Mouse (Mus musculus) spleen, adult 12 weeks (tissue): ENCODE results near the gene Cst7.
"Not testable (repeated sequence)": the region's sequence is repeated elsewhere in the genome, so short reads cannot be mapped to it uniquely, and the experiment has no call there.

Experiments
- DNase-seq: peaks from one replicate; pipeline ENCODE4 v3.0.0; 2022; ENCODE audit warnings: low spot score

Gene Cst7

GRCm38 (mm10) chr2:150569847-150570590, at the start of gene Cst7:
Gene Cst7, plus strand, starts transcription at chr2:150570415.
- DNase-seq = no peak

DNA sequence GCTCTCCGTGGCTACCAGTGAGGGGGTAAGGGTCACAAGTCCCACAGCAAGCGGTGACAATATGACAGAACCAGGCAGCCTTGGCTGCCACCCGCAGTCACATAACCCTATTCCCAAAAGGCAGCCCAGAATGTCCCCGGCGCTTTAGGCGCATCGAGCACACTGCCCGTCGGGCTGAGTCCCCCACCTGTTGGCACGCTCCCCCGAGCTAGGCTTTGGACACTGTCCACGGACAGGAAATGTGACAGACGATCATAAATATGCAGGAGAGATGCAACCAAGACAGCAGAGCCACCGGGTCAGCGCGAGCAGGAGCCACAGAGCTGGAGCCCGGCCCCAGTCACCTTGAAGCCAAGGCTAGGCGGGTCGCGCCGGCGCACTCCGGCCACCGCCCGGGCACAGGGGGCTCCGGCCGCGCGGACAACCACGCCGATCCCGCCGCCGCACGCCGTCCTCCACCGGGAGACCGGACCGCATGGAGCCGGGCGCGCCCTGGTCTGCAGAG, 44.5 kb upstream of the Cst7 start:
- DNase-seq = no peak

- not testable (repeated sequence) for DNase-seq
Observed at GRCm38 (mm10) chr2:150549576-150549975, 20.6 kb upstream of the Cst7 start.

DNA sequence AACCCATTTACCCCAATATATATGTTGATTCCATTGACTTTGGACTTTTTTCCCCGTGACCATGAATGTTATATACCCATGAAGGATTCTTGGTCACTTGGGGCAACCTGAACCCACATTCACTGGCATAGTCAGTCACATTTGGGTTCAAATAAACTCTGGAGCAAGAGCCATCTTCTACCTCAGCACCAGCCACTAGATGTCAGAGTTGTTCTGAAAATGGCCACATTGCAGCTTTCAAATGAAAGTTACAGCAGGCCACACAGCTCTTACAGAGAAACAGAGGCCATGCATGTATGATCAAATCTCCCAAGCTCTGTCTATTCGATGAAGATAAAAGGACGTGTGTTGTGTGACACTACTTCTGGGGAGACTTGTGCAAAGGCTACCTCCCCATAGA, 11.6 kb upstream of the Cst7 start:
- no peak for DNase-seq

DNA sequence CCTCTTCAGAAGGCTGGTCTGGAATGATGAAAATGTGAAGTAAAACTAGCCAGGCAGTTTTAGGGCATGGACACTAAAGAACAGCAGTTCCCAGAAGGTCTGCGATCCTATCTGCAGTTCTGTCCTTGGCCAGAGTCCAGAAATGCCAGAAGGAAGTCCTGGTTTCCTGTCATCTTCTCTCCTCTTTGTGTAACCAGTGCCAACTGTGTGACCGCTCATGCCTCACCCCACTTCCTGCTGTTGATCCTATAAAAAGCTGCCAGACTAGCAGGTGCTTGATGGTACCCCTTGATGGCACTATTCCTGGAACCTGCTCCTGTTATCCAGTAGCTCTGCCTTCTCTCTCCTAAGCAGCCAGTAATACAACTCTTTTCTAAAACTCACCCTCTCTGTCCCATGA, 3.2 kb upstream of the Cst7 start:
- DNase-seq = no peak

DNA sequence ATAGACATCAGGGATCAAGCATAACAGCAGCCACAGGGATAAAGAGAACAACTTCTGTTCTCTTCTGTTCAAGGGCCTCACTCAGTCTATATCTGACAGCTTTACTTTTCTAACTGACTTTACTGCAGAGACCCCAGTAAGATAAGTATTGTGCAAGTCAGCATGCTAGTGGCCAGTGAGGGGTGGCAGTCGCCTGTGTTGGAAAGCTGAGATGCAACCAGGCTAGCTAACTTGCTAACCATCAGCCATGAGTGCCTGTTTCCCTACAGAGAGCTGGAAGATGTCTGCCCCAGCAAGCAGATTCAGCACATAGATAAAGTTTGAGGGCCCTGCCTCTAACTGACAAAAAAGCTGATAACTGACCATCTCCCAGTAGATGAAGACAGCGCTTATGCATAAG, 546 bp downstream of the Cst7 start:
- DNase-seq = no peak

DNA sequence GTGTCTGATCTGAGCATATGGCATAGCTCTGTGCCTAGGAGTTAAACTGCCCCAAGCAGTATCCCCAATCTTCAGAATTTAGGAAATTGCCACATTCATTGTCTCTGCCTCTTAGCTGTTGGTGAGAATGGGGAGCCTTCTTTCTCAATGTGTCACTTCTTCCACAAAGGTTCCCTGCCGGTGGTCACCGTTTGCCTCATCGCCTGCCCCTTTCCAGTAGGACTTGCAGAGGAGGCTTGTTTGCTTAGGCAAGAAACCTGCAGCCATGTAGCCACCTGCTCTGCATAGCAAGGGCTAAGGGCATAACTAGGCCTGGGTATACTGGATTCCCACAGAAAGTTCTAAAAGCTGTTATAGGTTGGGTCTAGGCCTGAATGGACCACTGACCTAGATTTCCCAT, 2.2 kb downstream of the Cst7 start:
- DNase-seq = no peak

GRCm38 (mm10) chr2:150576256-150576655, 6.0 kb downstream of the Cst7 start:
- no peak for DNase-seq

GRCm38 (mm10) chr2:150578603-150579002, 8.4 kb downstream of the Cst7 start:
- DNase-seq = no peak

DNA sequence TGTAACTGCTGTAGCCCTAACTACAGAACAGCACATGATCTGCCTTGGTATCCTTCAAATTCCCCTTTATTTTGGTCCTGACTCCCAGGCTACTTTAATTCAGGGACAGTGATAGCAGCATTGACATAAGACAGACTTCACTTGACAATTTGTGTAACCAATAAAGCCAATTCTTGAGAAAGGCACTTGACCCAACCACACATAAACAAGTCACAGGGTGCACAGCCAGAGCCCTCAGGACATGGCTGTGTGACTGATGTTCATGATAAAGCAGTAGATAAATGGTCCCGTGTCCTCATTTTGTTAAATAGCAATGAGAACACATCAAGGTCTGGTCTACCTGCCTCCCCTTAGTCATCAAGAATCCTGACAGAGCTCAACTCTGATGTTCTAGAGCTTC, 9.4 kb downstream of the Cst7 start:
- no peak for DNase-seq

DNA sequence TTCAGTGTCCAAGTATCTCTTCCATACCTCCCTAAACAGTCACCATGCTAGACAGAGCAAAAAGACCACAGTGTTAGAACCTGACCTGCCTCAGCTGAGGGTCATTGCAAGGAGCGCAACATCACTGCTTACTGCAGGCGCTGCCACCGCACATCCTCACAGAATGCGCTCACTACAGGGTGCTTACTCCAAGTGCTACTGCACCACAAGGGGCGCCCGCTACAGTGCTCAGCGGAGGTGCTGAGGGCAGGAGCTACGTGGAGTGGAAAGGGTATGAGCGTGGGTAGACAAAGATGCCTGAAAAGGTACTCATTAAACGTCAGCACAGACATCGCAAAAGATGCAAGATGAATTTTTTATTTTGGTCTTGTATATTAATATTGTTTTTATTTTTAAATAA, 18.9 kb downstream of the Cst7 start:
- no peak for DNase-seq

DNA sequence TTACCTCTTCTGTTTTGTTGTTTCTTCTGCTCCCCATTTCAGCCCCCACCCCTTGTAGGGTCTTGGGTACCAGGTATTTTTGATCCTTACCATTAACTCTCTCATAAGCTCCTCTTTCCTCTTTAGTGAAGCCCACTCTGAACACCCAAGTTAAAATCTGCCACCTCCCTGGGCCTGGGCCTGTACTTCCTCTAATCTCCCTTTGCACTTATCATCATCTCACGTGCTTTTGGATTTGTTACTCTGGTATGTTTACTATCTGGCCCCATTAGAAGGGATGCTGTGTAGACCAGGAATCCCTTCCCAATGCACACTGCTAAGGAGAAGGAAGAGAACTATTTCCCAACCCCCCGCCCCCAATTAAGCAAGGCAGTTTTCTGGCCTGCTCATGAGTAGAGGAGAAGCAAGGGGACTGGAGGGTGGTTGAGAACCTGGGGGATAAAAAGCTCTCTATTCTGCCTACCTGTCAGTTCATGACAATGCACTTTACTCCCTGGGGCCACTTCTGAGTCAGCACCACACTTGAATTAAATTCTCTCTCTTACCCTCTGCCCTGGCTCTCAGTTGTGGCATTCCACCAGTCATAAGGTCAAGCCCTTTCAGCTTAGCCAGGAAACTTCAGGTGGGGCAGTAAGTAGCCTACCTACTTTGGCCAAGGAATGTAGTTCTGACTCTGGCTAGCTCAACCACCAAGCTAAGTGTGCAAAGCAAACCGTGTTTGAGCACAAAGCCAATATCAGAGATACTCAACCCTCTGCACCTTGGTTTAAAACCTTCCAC, 25.4 kb downstream of the Cst7 start:
- no peak for DNase-seq

DNA sequence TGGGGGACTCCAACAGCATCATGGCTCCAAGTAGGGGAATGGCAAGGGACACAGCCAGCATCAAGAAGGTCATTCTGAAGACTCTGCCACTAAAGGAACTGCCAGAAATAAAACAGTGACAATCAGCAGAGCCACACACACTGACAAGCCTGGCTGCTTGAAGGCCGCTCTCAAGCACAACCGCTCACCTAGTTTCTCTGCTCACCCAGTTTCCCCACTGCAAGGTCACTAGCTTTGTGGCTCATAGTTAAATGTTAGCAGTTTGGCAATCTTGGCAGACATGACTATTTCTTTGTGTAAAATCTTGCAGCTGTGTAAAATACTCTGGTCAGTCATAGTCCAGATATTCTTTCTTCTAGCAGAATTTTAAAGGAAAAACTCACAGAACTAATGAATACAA, 30.0 kb downstream of the Cst7 start:
- DNase-seq = no peak

DNA sequence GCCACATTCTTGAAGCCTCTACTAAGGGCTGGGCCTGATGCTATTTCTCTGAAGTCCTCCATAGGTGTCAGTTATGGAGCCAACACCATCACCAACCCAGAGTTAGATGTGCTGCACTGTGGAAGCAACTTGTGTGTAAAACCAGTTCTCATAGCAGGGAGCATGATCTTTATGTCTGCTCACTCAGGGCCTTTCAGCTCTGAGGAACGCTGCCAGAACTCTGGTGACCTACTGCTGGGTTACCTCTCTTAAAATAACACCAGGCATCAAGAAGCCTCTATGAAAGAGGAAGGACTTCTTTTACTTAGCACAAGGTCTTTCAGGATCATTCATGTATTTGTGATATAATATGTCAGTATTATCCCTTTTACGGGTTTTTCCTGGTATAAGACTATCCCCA, 32.0 kb downstream of the Cst7 start:
- DNase-seq = no peak

DNA sequence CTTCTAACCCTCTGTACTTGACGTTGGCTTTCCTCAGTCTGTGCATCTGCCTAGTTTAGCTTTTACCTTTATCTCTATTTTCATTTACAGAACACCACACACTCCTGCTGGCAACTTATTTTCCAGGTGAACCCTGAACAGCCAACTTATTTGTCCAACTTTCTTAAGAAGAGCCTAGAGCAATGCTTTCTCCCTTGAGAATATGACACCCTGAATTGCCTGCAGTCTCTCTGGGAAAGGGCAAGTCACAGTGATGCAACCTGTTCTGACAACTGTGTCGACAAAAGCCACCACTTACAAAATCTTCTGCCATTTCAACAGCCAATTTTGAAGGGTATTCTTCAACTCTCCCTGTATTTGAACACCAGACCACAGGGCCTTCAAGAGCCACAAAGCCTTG, 34.6 kb downstream of the Cst7 start:
- DNase-seq = no peak

DNA sequence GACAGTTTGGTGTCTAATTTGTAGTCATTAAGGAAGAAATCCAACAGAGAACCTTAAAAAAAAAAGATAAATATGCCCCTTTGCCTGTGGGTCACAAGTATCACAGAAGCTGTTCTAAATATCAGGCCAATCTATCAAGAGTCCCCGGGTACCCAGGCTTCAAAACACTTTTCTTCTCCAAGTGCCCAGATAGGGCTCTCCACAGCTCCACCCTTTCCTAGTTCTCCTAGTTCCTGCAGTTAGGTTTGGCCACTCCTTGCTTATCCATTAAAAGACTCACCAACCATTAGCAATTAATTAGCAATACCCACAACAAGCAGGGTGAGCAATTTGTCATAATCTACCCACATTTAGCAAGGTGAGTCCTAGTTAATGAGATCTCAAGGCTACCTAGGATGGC, 36.9 kb downstream of the Cst7 start:
- DNase-seq = no peak

DNA sequence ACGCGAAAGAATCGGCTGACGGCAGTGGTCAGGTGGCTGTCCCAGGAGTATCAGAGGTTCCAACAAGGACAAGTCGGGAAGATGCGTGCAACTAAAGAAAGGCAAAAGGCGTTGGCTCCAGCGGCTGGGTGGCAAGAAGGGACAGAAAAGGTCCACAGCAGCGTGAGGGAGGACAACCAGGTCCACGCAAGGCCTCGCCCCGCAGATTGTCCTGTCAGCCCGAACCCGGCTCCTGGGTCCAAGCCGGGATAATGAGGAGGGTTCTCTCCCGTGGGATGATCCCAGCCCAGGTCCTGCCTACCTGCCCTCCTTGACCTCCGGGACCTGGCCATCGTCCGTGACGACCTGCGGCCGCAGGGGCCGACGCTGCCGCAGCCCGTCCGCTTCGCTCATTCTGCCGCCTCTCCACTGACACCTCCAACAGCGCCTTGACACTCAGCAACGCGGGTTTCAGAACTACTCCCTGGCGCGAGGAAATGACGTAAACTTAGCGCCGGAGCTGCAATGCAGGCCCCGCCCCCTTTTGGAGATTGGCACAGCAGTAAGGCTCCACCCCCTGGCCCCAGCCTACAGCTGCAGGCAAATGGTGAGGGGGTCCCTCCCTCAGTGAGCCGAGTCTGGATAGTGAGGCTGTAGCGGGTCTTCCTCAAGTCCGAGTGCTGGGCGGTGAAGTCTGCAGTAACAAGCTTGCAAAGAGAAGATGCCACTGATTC, 38.0 kb downstream of the Cst7 start, which contains the start of gene Apmap:
TSS of gene Apmap (minus strand) at position 481 of the 713 bp plus-strand sequence.
- peak; percentile 90 for DNase-seq

DNA sequence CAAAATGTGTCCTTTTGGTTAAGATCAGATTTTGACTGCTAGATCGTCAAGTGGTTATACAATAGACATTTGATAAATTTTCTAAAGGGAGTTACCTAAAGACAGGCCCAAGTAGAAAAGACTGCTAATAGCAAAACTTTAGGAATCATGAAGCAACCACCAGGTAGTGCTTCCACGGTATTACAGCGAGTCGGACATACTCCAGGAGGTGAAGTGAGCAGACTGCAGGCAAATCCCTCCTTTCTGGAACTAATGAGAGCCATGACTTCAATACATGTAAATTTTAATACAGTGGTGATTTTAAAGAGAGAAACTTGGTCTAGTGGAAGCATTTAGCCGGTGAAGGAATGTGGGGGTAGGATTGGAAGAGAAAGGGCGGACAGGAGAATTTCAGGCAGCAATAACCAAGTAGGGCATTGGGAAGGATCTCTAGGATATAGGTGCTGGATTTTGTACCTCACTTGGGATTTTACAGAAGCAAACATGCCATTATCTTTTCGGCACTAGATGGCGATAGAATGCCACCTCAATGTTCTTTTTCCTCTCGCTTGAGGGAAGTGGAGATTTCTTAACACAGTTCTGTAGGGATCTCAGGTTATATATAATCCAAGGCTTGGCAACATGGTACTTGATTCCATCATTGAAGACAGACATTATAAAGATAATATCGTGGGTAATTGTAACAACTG, 38.8 kb downstream of the Cst7 start:
- peak; percentile 40 for DNase-seq

DNA sequence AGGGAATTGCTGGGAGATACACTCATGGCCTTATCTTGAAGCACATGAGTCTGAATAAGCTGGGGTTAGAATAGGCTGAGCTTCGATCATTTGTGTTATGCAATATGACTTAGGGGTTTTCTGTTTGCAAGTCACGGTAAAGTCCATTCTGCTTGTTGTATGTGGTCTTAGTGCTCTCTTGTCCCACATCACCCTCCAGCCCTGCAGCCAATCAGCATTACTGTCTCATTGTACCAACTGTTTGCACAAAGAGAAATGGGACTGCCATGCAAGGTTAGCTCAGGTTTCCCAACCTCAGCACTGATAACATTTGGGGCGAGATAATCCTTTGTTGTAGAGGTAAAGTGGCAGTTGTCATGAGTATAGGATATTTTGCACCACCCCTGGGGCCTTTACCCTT, 39.9 kb downstream of the Cst7 start:
- no peak for DNase-seq

- DNase-seq = no peak
Observed at GRCm38 (mm10) chr2:150621698-150622097, 51.5 kb downstream of the Cst7 start.

DNA sequence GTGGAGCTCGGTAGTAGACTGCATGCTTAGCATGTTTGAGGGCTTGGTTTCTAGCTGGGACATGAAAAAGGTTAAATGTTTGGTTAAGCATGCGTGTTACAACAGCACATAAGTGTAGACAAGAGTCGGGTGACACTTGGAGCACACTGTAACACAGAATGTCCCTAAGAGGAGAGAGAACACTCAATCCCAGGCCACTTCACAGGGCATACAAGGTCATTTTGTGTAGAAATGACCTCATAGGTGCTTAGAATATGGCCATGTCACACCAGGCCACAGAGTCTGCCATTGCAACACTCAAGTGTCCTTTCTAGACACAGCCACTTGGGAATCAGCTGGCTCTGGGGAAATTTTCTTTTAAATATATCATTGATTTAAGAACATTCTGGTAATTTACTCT, 53.7 kb downstream of the Cst7 start:
- DNase-seq = no peak

GRCm38 (mm10) chr2:150624926-150625325, 54.7 kb downstream of the Cst7 start:
- DNase-seq = no peak
